Mouse (Mus musculus) right cerebral cortex, postnatal 36 days (tissue): ENCODE data around the gene Fgf7.

Source experiments
- DNase-seq, 2 experiments: peaks; one replicate each; pipeline ENCODE4 v3.0.0; 2022; ENCODE audit warnings: low spot score in 2 of 2, mixed read lengths in 1 of 2

Gene Fgf7

DNA sequence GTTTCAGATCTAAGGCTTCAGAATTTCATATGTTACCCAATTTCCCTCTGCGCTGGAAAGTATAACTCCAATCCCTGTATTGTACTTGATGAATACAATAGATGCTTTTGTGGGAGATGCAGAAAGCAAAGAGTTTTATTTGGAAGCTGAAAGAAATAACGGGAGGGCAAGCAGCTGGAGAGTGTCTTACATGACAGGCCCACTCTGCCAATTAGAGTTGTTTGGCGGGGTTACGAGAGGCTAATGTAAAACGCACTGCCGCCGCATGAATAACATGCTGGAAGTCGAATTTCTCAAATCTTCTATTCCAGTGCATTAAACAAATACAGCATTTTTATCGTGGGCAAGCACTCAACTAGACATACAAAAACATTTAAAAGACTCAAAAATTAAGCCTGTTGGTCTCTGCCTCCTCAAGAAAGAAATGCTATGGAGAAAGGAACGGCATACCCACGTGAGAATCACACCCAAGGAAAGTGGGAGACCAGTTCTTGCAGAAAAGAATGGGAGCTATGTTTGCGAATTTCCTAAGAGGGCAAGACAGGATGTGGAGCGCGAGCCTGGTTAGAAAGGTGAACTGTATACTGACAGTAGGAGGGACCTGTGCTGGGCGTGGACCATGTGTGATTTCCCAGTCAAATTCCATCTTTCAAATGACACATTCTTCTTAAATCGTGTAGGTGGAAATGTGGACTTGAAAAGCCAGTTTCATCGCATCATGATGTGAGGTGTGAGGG lies 26.7 kb downstream of the Fgf7 start:
- no peak for DNase-seq

- DNase-seq, result no peak
Measured at GRCm38 (mm10) chr2:126062876-126063275, 28.4 kb downstream of the Fgf7 start.

DNA sequence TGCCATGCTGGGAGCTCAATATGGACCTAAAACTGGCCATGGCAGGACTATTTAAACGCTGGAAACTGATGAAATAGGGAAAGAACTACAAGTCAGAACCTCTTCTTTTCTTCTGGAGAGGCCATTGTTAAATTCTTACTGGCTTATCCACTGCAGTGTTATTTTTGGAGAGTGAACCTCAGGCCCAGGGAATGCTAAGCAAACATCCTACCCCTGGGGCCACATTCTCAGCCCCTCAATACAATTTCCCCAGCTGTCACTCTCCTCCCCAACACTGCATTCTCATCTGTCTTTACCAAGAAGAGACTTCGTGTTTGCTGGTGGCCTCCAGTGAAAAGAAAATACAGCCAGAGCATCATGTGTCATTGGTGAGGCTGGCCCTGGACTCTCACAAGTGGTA lies 30.4 kb downstream of the Fgf7 start:
- DNase-seq, result no peak

- DNase-seq, result no peak
Measured at GRCm38 (mm10) chr2:126065303-126065856, 30.9 kb downstream of the Fgf7 start.

- no peak for DNase-seq
Measured at GRCm38 (mm10) chr2:126069740-126070139, 35.3 kb downstream of the Fgf7 start.

- DNase-seq, result no peak
Measured at GRCm38 (mm10) chr2:126073744-126074143, 39.3 kb downstream of the Fgf7 start.

GRCm38 (mm10) chr2:126076506-126076905 lies 42.0 kb downstream of the Fgf7 start:
- DNase-seq, result no peak

DNA sequence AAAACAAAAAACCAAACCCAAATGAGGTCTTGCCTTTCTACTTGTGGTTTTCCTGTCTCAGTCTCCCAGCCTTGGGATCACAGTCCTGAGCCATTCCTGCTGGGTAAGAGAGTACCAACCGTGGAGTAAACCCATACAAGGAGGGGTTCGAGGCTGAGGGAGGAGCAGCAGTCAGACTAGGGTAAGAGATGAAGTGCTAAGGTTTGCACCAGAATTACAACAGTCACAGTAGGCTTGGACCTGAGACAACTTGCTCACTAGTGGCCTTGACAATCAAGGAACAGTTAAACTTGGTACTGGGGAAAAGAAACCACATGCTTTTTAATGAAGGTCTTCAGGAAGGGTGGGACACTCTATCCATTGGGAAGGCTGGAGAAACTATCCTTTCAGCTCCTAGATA lies 44.6 kb downstream of the Fgf7 start:
- DNase-seq, result no peak

GRCm38 (mm10) chr2:126084326-126084725 lies 49.9 kb downstream of the Fgf7 start:
- no peak for DNase-seq

GRCm38 (mm10) chr2:126086187-126086586 lies 51.7 kb downstream of the Fgf7 start:
- DNase-seq, result no peak

GRCm38 (mm10) chr2:126090432-126090831 lies 56.0 kb downstream of the Fgf7 start:
- DNase-seq, result no peak

GRCm38 (mm10) chr2:126094616-126095015 lies 60.2 kb downstream of the Fgf7 start:
- DNase-seq, result no peak
